Mouse (Mus musculus) thymus, adult 2 months (tissue): ENCODE measurements around the gene Wdfy1. TPM values are rescaled to one million over a fixed set of nuclear protein-coding genes. Genes with fewer than 3 reads are reported as not detected.

Experiments used
- DNase-seq: peaks from one replicate; pipeline ENCODE4 v3.0.0; 2021
- H3K27ac ChIP-seq: fragments of 200-500 bp; 2 replicates; pipeline ENCODE4 v1.5.1; 2012; ENCODE audit warnings: low read length, control low read depth; ENCODE audit not compliant: control insufficient read depth, insufficient read depth
- H3K27me3 ChIP-seq: fragments of 200-500 bp; 2 replicates; pipeline ENCODE4 v1.6.1; 2012; ENCODE audit warnings: mild to moderate bottlenecking, low read length, moderate library complexity, mixed read lengths; ENCODE audit not compliant: control insufficient read depth, insufficient read depth
- H3K36me3 ChIP-seq: fragments of 200-500 bp; 2 replicates; pipeline ENCODE4 v1.6.1; 2012; ENCODE audit warnings: mild to moderate bottlenecking, low read length, moderate library complexity; ENCODE audit not compliant: control insufficient read depth, insufficient read depth
- H3K4me1 ChIP-seq: fragments of 200-500 bp; replicated peaks from 2 replicates; pipeline ENCODE4 v1.6.1; 2012; ENCODE audit warnings: low read length; ENCODE audit not compliant: control insufficient read depth, insufficient read depth
- H3K4me3 ChIP-seq: fragments of 200-500 bp; 2 replicates; pipeline ENCODE4 v1.5.1; 2012; ENCODE audit warnings: mild to moderate bottlenecking, low read length, control low read depth, moderate library complexity; ENCODE audit not compliant: control insufficient read depth, insufficient read depth
- CTCF ChIP-seq: fragments of 200-500 bp; IDR thresholded peaks from 2 replicates; pipeline ENCODE4 v1.5.1; 2012; ENCODE audit warnings: mild to moderate bottlenecking, control low read depth, low read length, moderate library complexity, borderline replicate concordance; ENCODE audit not compliant: control insufficient read depth, poor library complexity, insufficient read depth; ENCODE audit errors: extremely low read depth
- POLR2A ChIP-seq: fragments of 200-500 bp; IDR thresholded peaks from 2 replicates; pipeline ENCODE4 v1.6.1; 2012; ENCODE audit warnings: mild to moderate bottlenecking, low read length, control low read depth, moderate library complexity; ENCODE audit not compliant: control insufficient read depth, poor library complexity, insufficient read depth; ENCODE audit errors: extremely low read depth
- WGBS: fragments of 180-500 bp; shearing (Covaris S2); methylation state at CpG from one replicate; pipeline ENCODE4 v1.1.7; 2018; 5-methylcytosine and 5-hydroxymethylcytosine counted together
- polyA plus RNA-seq: library from polyadenylated mRNA; depleted of rRNA; stranded (reverse); fragments of >200 nt; gene quantifications from 2 replicates; pipeline ENCODE4 v1.2.3, GENCODE M21; 2012

Gene Wdfy1
- polyA plus RNA-seq, 1 experiment, result 23.3 TPM

DNA sequence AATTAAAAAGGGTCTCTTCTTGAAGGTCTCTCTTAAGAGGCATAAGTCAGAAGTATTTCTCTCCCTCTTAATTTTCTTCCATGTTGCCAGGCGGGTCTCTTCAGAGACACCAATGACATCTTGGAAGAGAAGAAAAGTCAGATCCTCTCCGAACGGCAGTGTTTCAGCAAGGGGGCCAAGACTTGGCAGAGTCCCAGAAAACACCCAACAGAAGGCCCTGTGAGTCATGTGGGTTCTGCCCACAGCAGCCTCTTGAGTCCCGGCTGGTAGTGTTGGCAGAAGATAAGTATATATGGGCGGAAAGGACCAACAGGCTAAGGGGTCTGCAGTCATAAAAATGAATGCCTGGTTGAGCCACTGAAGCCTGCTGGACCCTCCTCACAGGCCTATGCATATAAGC is 30.9 kb upstream of the Wdfy1 start:
- Histone ChIP-seq H3K27me3 (no peaks in the 10 kb centered on the region), H3K4me3 (no peak overlapping the region), H3K36me3 (no peaks in the 10 kb centered on the region), H3K4me1 (no peaks in the 10 kb centered on the region), H3K27ac (no peak overlapping the region)
- TF ChIP-seq CTCF, result no peak
- no peak for TF ChIP-seq POLR2A
- WGBS, result 32% methylated on average over 5 of the region's 5 CpGs
- DNase-seq, result no peak

DNA sequence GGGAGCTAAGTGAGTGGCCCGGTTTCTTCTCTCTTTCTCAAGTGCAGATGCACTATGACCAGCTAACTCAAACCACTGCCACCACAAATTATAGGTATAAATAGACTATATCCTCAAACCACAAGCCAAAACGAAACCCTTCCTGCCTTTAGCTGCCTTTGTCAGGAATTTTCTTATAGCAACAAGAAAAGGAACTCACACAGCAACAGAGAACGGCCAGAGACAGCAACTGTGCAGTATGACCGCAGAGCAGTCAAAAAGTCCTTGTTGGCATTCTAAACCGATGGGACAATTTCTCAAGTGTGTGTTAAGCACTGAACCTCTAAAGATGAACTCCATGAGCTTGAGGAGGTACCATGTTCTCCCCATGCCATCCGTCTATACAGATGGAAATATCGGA is 27.7 kb upstream of the Wdfy1 start:
- WGBS, result 37% methylated on average over 7 of the region's 7 CpGs
- Histone ChIP-seq H3K4me3 (no peak overlapping the region), H3K27ac (no peak overlapping the region), H3K27me3 (no peaks in the 10 kb centered on the region), H3K36me3 (no peaks in the 10 kb centered on the region), H3K4me1 (no peaks in the 10 kb centered on the region)
- DNase-seq, result no peak
- TF ChIP-seq CTCF, result no peak
- no peak for TF ChIP-seq POLR2A

DNA sequence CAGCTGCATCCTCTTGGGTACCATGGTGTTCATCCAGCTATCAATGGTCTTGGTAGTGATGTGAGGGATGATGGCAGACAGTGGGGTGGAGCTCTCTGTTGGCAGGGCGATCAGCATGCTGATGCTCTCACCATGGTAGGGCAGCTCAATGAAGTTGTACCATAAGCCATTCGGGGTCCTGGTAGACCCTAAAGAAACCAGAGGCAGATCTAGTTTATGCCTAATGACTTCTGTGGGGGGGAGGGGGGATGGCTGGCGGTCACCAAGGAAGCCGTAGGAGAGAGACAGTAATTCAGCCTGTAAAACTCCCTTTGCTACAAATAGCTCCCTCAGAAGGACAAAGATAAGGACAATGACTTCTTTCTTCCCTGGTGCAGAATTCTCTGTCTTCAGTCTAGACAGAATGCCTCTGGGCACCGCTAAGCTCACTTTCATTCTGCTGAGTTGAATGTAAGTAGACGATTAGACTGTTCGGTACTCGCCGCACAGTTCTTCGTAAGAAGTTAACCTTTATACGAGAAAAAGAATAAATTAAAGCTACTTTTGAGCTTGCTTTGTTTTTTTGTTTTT is 27.0 kb upstream of the Wdfy1 start:
- 94% methylated on average over 11 of the region's 11 CpGs for WGBS
- no peaks in the 10 kb centered on the region for H3K36me3 ChIP-seq
- no peak for TF ChIP-seq CTCF
- no peak for TF ChIP-seq POLR2A
- H3K4me1 ChIP-seq, result no peaks in the 10 kb centered on the region
- H3K4me3 ChIP-seq, result no peak overlapping the region
- H3K27ac ChIP-seq, result no peak overlapping the region
- DNase-seq, result no peak
- H3K27me3 ChIP-seq, result no peaks in the 10 kb centered on the region

DNA sequence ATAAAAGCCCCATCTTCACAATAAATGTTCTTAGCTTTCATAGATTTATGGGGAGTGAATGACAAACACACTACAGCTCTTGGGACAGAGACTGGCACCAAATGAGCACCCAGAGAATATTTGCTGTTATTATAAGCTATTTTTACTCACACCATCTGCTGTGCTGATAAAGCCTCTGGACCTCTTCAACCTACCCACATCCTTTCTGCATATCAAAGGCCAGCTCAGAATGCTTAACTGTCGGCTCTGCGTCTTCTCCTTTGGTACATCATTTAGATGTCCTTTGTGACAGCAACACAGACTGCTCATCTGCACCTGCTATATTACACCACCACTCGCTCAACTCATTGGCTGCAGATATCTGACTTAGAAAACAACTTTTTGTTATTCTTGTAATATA is 21.1 kb upstream of the Wdfy1 start:
- Histone ChIP-seq H3K4me3 (no peak overlapping the region), H3K4me1 (no peaks in the 10 kb centered on the region), H3K27ac (no peak overlapping the region), H3K27me3 (no peaks in the 10 kb centered on the region), H3K36me3 (no peaks in the 10 kb centered on the region)
- TF ChIP-seq POLR2A, result no peak
- TF ChIP-seq CTCF, result no peak
- no peak for DNase-seq
- WGBS, result 16% methylated on average over 3 of the region's 3 CpGs

DNA sequence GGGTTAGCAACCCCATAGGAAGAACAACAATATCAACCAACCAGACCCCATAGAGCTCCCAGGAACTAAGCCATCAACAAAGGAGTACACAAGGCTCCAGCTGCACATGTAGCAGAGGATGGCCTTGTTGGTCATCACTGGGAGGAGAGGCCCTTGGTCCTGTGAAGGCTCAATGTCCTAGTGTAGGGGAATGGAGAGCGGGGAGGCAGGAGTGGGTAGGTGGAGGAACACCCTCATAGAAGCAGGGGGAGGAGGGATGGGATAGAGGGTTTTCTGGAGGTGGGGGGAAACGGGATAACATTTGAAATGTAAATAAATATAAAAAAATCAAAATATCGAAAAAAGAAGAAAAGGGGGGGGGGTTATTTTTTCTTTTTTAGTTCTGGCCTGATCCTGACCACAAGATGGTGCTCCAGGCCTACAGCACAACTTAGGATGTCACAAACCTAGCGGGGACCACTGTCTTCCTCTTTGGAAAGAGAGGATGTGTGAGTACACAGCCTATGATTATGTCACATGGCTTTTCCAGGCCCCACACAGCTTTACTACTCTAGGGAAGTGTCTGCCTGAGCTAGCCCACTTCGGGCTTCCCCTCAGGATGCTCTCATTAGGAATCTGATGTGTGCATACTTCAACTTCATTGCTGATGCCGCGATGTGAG is 10.5 kb upstream of the Wdfy1 start:
- DNase-seq, result no peak
- no peak for TF ChIP-seq POLR2A
- TF ChIP-seq CTCF, result no peak
- no peaks in the 10 kb centered on the region for H3K4me1 ChIP-seq
- no peak overlapping the region for H3K4me3 ChIP-seq
- 70% methylated on average over 7 of the region's 7 CpGs for WGBS
- H3K27me3 ChIP-seq, result no peaks in the 10 kb centered on the region
- H3K36me3 ChIP-seq, result peaks cover 11% of the 10 kb centered on the region
- H3K27ac ChIP-seq, result no peak overlapping the region

DNA sequence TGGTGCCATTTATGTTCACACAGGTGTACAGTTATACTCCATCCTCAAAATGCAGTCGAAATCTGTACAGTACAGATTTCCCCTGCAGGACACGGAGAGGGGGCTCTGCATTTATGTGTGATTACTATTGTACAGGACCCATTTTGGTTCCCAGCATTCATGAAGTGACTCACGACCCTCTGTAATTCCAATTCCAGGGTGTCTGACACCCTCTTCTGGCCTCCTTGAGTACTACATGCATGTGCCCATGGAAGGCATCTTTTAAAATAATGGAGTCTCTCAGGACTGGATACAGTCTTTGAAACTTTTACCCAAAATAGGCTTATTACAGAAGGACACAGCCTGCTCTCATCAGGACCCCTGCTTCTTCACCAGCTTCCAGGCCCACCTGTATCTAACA is 6.5 kb upstream of the Wdfy1 start:
- DNase-seq, result peak; percentile 31
- Histone ChIP-seq H3K27me3 (no peaks in the 10 kb centered on the region), H3K4me1 (no peaks in the 10 kb centered on the region), H3K4me3 (no peak overlapping the region), H3K36me3 (peaks cover 46% of the 10 kb centered on the region), H3K27ac (no peak overlapping the region)
- WGBS, result 93% methylated on average over 3 of the region's 3 CpGs
- no peak for TF ChIP-seq POLR2A
- no peak for TF ChIP-seq CTCF
